Mouse (Mus musculus): Measurements from ENCODE around the gene Pygo2. TPM values are rescaled to one million over a fixed set of nuclear protein-coding genes. Genes with fewer than 3 reads are reported as not detected.
A peak's percentile ranks its signal among the peaks of the same experiment; 100 is the strongest.

The Pygo2 gene
- polyA plus RNA-seq, 1 experiment from 2014 or later, result 35.5 TPM

DNA sequence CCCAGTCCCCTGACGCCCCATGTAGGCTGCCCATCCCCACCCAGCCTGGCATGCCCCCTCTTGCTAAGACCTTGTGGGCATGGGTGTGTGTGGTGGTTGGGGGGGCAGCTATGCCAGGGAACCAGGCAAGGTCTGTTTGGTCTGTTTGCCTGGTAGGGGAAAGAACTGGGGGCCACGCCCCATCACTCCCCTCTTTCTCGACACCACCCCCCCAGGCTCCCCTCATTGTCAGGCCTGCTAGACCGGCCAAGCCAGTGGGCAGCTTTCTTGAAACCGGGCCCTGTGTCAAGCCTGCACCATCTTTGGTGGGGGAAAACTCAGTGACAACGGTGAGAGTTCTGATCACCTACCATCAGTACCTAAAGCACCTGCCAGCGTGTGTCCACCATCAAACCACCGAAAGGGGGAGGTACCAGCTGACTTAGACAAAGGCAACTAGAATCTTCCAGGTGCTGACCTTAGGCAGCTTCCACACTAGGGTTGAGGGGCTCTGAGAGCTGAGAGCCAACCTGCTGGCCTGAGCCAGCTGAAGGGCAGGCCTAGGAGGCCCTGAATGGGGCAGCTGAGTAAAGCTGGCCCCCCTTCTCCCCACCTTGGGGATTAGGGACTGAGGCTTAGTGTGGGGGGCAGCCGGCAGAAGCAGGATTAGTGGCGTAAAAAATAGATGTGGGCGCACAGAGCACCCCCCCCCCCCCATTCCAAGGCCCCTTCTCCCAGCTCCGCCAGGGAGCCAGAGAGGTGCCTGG lies 45.5 kb upstream of the Pygo2 start:
- no peak overlapping the region for H3K4me3 ChIP-seq (ENCODE audit: low read depth, low read length)
- no peak overlapping the region for H3K27ac ChIP-seq (ENCODE audit: low read depth, low read length)
- DNase-seq (ENCODE audit: low spot score) (no peak), ATAC-seq (replicated peaks; ENCODE audit: low FRiP score) (no peak)
- no peaks in the 10 kb centered on the region for H3K27me3 ChIP-seq (replicated peaks; ENCODE audit: control insufficient read depth, insufficient read depth, low read length)
- H3K4me2 ChIP-seq, result no peak overlapping the region
- no peaks in the 10 kb centered on the region; the same call in 1 of the 2 replicates for H3K36me3 ChIP-seq (ENCODE audit: control insufficient read depth, insufficient read depth, low read length)
- H3K9me3 ChIP-seq (ENCODE audit: control insufficient read depth, low read length), result no peaks in the 10 kb centered on the region
- no peak overlapping the region for H3K9ac ChIP-seq (ENCODE audit: low read depth, low read length)
- 71% methylated on average over 12 of the region's 12 CpGs for WGBS
- H3K4me1 ChIP-seq (replicated peaks; ENCODE audit: control insufficient read depth, insufficient read depth, low read length), result peaks cover 29% of the 10 kb centered on the region

DNA sequence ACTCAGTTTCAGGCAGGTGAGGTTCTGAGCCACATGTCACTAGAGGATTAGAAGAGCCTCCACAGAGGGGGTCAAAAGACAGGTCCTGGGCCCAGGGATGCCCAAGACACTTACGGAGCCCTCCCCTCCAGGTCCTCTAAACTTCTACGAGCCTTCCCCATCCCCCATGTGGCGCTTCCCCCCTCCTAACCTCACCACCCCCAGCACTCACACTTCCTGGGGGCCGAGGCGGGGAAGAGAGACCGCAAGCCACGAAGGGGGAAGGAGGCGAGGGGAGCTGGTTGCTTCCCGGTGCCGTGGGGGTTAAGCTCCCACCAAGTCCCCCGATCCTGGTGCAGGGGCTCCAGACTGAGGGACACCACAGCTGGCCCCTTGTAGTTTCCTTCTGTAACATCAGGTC lies 44.6 kb upstream of the Pygo2 start:
- H3K27me3 ChIP-seq (replicated peaks; ENCODE audit: control insufficient read depth, insufficient read depth, low read length), result no peaks in the 10 kb centered on the region
- H3K9ac ChIP-seq (ENCODE audit: low read depth, low read length), result no peak overlapping the region
- DNase-seq (ENCODE audit: low spot score), result no peak
- no peak for ATAC-seq (replicated peaks; ENCODE audit: low FRiP score)
- no peak overlapping the region for H3K27ac ChIP-seq (ENCODE audit: low read depth, low read length)
- H3K36me3 ChIP-seq (ENCODE audit: control insufficient read depth, insufficient read depth, low read length), result no peaks in the 10 kb centered on the region; the same call in 1 of the 2 replicates
- H3K4me3 ChIP-seq (ENCODE audit: low read depth, low read length), result no peak overlapping the region
- H3K4me1 ChIP-seq (replicated peaks; ENCODE audit: control insufficient read depth, insufficient read depth, low read length), result peaks cover 30% of the 10 kb centered on the region
- peak overlapping the region; percentile 10; the same call in 1 of the 2 replicates for H3K4me2 ChIP-seq
- whole genome bisulfite sequencing, result 35% methylated on average over 11 of the region's 11 CpGs
- no peaks in the 10 kb centered on the region for H3K9me3 ChIP-seq (ENCODE audit: control insufficient read depth, low read length)

DNA sequence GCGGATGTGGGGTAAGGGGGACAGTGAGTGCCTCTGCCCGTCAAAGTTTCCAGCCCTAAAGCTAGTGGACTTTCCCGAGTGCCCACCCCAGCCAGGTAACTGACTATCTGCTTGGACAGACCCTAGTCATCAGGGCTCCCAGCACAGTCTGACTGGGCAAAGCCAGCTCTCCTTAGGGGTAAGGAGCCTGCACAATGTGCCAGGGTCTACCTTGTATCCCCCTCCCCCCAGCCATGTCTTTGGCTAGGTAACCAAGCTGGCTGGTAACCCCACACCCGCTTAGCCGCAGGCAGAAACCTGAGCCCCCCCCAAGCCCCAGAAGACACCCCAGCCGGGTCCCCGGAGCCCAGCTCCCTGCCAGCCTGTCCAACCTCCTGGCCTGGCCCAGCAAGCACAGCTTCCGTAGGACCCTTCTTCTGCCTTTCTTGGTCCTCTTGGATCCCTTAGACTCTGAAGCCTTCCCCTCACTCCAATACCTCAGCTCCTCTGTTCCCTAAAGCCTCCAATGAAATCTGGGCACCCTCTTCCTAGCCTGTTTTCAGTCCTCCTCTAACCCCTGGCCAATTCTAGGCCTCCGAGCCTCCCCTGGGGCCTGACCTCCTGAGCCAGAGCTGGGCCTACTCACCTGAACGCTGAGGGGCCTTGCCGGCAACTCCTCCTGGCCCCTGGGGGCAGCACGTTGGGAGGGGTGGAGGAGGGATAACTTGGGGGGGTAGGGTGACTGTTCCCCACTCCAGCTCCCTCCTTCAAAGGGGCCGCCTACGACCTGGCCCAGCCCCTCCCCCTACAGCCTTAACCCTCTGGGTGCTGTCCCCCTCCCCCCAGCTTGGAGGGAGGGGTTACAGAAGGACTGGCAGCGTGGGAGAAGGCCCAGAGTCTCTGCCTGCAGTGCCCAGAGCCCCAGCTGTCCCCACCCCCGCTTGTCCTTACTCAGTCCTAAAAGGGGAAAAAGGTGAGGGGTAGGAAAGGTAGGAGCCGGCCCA lies 43.3 kb upstream of the Pygo2 start:
- Histone ChIP-seq H3K4me3 (ENCODE audit: low read depth, low read length) (peak overlapping the region; percentile 1; the same call in 1 of the 2 replicates), H3K4me1 (replicated peaks; ENCODE audit: control insufficient read depth, insufficient read depth, low read length) (peaks cover 43% of the 10 kb centered on the region)

GRCm38 (mm10) chr3:89387632-89388031 lies 42.4 kb upstream of the Pygo2 start:
- H3K9ac ChIP-seq (ENCODE audit: low read depth, low read length), result no peak overlapping the region
- no peak for DNase-seq (ENCODE audit: low spot score)
- peak overlapping the region; percentile 1; the same call in 1 of the 2 replicates for H3K4me3 ChIP-seq (ENCODE audit: low read depth, low read length)
- H3K4me2 ChIP-seq, result peak overlapping the region; percentile 28; the same call in 1 of the 2 replicates
- no peaks in the 10 kb centered on the region; the same call in 1 of the 2 replicates for H3K36me3 ChIP-seq (ENCODE audit: control insufficient read depth, insufficient read depth, low read length)
- H3K4me1 ChIP-seq (replicated peaks; ENCODE audit: control insufficient read depth, insufficient read depth, low read length), result peaks cover 50% of the 10 kb centered on the region
- no peak overlapping the region for H3K27ac ChIP-seq (ENCODE audit: low read depth, low read length)
- no peaks in the 10 kb centered on the region; the same call in 1 of the 2 replicates for H3K27me3 ChIP-seq (replicated peaks; ENCODE audit: control insufficient read depth, insufficient read depth, low read length)
- 71% methylated on average over 11 of the region's 11 CpGs for WGBS
- H3K9me3 ChIP-seq (ENCODE audit: control insufficient read depth, low read length), result no peaks in the 10 kb centered on the region
- ATAC-seq (replicated peaks; ENCODE audit: low FRiP score), result no peak

More for the DNA sequence above, 43.3 kb upstream of the Pygo2 start:
- H3K9me3 ChIP-seq (ENCODE audit: control insufficient read depth, low read length), result no peaks in the 10 kb centered on the region
- no peaks in the 10 kb centered on the region; the same call in 1 of the 2 replicates for H3K36me3 ChIP-seq (ENCODE audit: control insufficient read depth, insufficient read depth, low read length)
- no peak overlapping the region for H3K9ac ChIP-seq (ENCODE audit: low read depth, low read length)
- 59% methylated on average over 17 of the region's 17 CpGs for WGBS
- H3K27ac ChIP-seq (ENCODE audit: low read depth, low read length), result no peak overlapping the region
- DNase-seq (ENCODE audit: low spot score) (no peak), ATAC-seq (replicated peaks; ENCODE audit: low FRiP score) (no peak)
- H3K27me3 ChIP-seq (replicated peaks; ENCODE audit: control insufficient read depth, insufficient read depth, low read length), result no peaks in the 10 kb centered on the region; the same call in 1 of the 2 replicates
- H3K4me2 ChIP-seq, result peak overlapping the region; percentile 30

- Histone ChIP-seq H3K4me1 (replicated peaks; ENCODE audit: control insufficient read depth, insufficient read depth, low read length) (peaks cover 54% of the 10 kb centered on the region), H3K9me3 (ENCODE audit: control insufficient read depth, low read length) (no peaks in the 10 kb centered on the region), H3K27me3 (replicated peaks; ENCODE audit: control insufficient read depth, insufficient read depth, low read length) (no peaks in the 10 kb centered on the region; the same call in 1 of the 2 replicates), H3K36me3 (ENCODE audit: control insufficient read depth, insufficient read depth, low read length) (no peaks in the 10 kb centered on the region; the same call in 1 of the 2 replicates), H3K4me2 (peak overlapping the region; percentile 28; the same call in 1 of the 2 replicates), H3K4me3 (ENCODE audit: low read depth, low read length) (no peak overlapping the region), H3K9ac (ENCODE audit: low read depth, low read length) (0 out of 2 replicates have a peak overlapping the region, but pooled peaks have one; percentile 11), H3K27ac (ENCODE audit: low read depth, low read length) (no peak overlapping the region)
- no peak for ATAC-seq (replicated peaks; ENCODE audit: low FRiP score)
- WGBS, result 61% methylated on average over 11 of the region's 11 CpGs
- no peak for DNase-seq (ENCODE audit: low spot score)
These were observed 41.7 kb upstream of the Pygo2 start for GRCm38 (mm10) chr3:89388134-89388881.

DNA sequence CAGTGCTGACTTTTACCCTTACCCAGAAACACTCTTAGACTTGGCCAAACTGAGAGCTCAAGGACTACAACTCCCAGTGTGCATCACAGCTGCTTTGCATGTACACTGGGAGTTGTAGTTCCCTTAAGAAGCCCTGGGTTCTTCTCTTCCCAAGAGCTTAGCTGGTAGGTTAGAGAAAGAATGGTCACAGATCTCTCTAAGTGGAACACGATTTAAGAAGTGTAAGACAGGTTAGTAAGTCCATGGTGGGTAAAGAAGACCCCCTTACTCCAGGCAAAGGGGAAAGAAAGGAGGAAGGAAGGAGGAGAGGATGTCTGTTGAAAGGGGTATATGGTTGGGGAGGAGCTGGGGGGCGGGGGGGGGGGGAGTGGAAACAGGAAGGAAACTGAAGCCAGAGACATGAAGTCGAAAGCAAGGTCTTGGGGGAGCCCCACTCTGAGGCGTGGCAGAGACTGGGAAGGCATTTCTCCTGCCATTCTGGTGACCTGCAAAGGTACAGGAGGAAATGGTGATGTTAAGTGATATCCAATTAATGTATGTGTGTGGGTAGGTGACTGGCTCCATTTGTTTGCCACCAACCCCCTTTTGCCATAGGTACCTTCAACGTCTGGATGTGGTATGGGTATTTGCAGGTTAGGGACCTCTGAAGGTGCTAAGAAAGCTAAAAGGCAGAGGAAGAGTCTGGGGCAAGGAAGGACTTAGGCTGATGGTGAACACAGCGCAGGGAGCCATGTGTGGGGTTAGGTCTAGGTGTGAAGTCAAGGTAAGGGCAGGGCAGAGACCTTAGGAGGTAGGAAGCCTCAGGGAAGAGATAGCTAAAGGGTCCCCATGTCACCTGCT lies 40.9 kb upstream of the Pygo2 start:
- 47% methylated on average over 6 of the region's 6 CpGs for WGBS
- Histone ChIP-seq H3K9ac (ENCODE audit: low read depth, low read length) (no peak overlapping the region), H3K4me1 (replicated peaks; ENCODE audit: control insufficient read depth, insufficient read depth, low read length) (peaks cover 57% of the 10 kb centered on the region), H3K27ac (ENCODE audit: low read depth, low read length) (no peak overlapping the region), H3K27me3 (replicated peaks; ENCODE audit: control insufficient read depth, insufficient read depth, low read length) (no peaks in the 10 kb centered on the region; the same call in 1 of the 2 replicates), H3K4me2 (no peak overlapping the region), H3K4me3 (ENCODE audit: low read depth, low read length) (no peak overlapping the region), H3K36me3 (ENCODE audit: control insufficient read depth, insufficient read depth, low read length) (no peaks in the 10 kb centered on the region; the same call in 1 of the 2 replicates), H3K9me3 (ENCODE audit: control insufficient read depth, low read length) (no peaks in the 10 kb centered on the region)
- DNase-seq (ENCODE audit: low spot score) (no peak), ATAC-seq (replicated peaks; ENCODE audit: low FRiP score) (no peak)

- H3K27ac ChIP-seq (ENCODE audit: low read depth, low read length), result no peak overlapping the region
- DNase-seq (ENCODE audit: low spot score), result no peak
- H3K9ac ChIP-seq (ENCODE audit: low read depth, low read length), result no peak overlapping the region
- H3K4me3 ChIP-seq (ENCODE audit: low read depth, low read length), result no peak overlapping the region
- no peak overlapping the region; the same call in 1 of the 2 replicates for H3K4me2 ChIP-seq
- WGBS, result 42% methylated on average over 5 of the region's 5 CpGs
- peaks cover 57% of the 10 kb centered on the region for H3K4me1 ChIP-seq (replicated peaks; ENCODE audit: control insufficient read depth, insufficient read depth, low read length)
- H3K27me3 ChIP-seq (replicated peaks; ENCODE audit: control insufficient read depth, insufficient read depth, low read length), result no peaks in the 10 kb centered on the region; the same call in 1 of the 2 replicates
- ATAC-seq (replicated peaks; ENCODE audit: low FRiP score), result no peak
- no peaks in the 10 kb centered on the region for H3K9me3 ChIP-seq (ENCODE audit: control insufficient read depth, low read length)
- H3K36me3 ChIP-seq (ENCODE audit: control insufficient read depth, insufficient read depth, low read length), result no peaks in the 10 kb centered on the region; the same call in 1 of the 2 replicates
These were observed 39.9 kb upstream of the Pygo2 start for GRCm38 (mm10) chr3:89390111-89390515.

Measured in liver, embryonic 11.5 days (tissue).